Mouse (Mus musculus) heart, embryonic 15.5 days (tissue): Measurements from ENCODE around the gene Myt1. TPM values are rescaled to one million over a fixed set of nuclear protein-coding genes. Genes with fewer than 3 reads are reported as not detected.
A peak's percentile ranks its signal among the peaks of the same experiment; 100 is the strongest.

Experiments used
- ATAC-seq: fragments of 200-750 bp; cut with Nextera tagmentation; replicated peaks from 2 replicates; pipeline ENCODE4 v1.8.0; 2017; ENCODE audit warnings: low read depth, moderate TSS enrichment; ENCODE audit not compliant: insufficient number of reproducible peaks, insufficient read depth, low FRiP score
- H3K27ac ChIP-seq: fragments of 300-500 bp; sonication (generic); 2 replicates; pipeline ENCODE4 v1.5.1; 2015; ENCODE audit warnings: mild to moderate bottlenecking, inconsistent platforms
- H3K27me3 ChIP-seq: fragments of 300-500 bp; sonication (generic); 2 replicates; pipeline ENCODE4 v1.6.1; 2015; ENCODE audit warnings: inconsistent platforms
- H3K36me3 ChIP-seq: fragments of 300-500 bp; sonication (generic); 2 replicates; pipeline ENCODE4 v1.6.1; 2015; ENCODE audit warnings: mild to moderate bottlenecking, inconsistent platforms
- H3K4me1 ChIP-seq: fragments of 300-500 bp; sonication (generic); replicated peaks from 2 replicates; pipeline ENCODE4 v1.6.1; 2015; ENCODE audit warnings: inconsistent platforms
- H3K4me2 ChIP-seq: fragments of 300-500 bp; sonication (generic); 2 replicates; pipeline ENCODE4 v1.6.1; 2015; ENCODE audit warnings: inconsistent platforms, mild to moderate bottlenecking, moderate library complexity
- H3K4me3 ChIP-seq: fragments of 300-500 bp; sonication (generic); 2 replicates; pipeline ENCODE4 v1.5.1; 2015; ENCODE audit warnings: mild to moderate bottlenecking, inconsistent platforms
- H3K9ac ChIP-seq: fragments of 300-500 bp; sonication (generic); 2 replicates; pipeline ENCODE4 v1.6.1; 2015; ENCODE audit warnings: mild to moderate bottlenecking, inconsistent platforms
- H3K9me3 ChIP-seq: fragments of 300-500 bp; sonication (generic); replicated peaks from 2 replicates; pipeline ENCODE4 v1.6.1; 2016; ENCODE audit warnings: inconsistent platforms
- WGBS: fragments of 180-500 bp; shearing (Covaris S2); methylation state at CpG from one replicate; pipeline ENCODE4 v1.1.7; 2015; ENCODE audit warnings: mixed read lengths; 5-methylcytosine and 5-hydroxymethylcytosine counted together
- polyA plus RNA-seq: library from polyadenylated mRNA; unstranded; fragments of >200 nt; fragmentation: Nextera tagmentation; extraction: Ambion mirVana; gene quantifications from 2 replicates; pipeline ENCODE4 v1.2.1, GENCODE M21; 2015

Myt1 gene
- polyA plus RNA-seq: 0.06 and 0.38 TPM in 2 replicates

DNA sequence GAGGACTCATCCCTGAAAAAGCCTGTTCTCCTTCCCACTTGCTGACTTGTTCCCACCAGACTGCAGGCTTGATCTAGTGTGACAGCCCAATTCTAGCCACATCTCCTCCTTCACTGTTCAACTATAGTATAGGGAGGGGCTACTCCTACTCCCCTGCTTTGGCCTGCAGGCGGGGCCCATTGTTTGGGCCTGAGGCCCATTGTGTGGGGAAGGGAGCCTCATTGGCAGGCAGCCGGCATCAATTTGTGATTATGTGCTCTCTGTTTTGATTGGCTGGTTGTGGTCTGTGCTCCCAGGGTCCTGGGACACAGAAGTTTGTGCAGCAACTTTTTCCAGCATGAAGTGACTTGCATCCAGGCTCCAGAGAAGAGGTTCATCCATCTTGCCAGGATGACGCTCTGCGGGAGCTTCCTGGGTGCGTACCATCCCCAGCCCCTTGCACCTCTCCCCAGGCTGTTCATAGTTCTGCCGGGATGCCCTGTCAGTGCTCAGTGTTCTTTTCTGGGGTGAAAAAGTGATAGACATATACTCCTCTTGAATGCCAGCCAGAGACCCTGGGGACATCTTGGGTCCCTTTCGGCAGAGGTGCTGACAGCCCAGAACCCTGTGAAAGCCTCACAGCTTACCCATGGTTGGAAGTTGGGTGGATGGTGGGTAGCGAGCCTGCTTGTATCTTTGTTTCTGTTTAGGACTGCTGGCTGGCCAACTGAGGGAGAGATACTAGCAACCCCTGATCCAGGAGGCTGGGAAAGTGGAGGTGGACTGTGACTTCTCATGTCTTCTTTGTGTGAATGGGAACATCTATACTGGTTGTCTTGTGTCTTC, at the start of gene Myt1:
Myt1 (plus strand) TSS at position 327 of the 825 bp plus-strand sequence.
- Histone ChIP-seq H3K27ac (no peak within 1 kb of the TSS), H3K9me3 (no peaks in the 10 kb centered on the region), H3K4me2 (no peak within 1 kb of the TSS), H3K36me3 (no peaks in the 10 kb centered on the region), H3K4me3 (no peak within 1 kb of the TSS), H3K9ac (no peak within 1 kb of the TSS), H3K4me1 (no peaks in the 10 kb centered on the region), H3K27me3 (peaks cover 18% of the 10 kb centered on the region)
- 0 out of 2 replicates have a peak, but pooled peaks have one; percentile 22 for ATAC-seq
- 52% methylated on average over 8 of the region's 8 CpGs for WGBS

- H3K9ac ChIP-seq: no peak overlapping the region
- no peak overlapping the region for H3K4me2 ChIP-seq
- H3K4me3 ChIP-seq: no peak overlapping the region
- no peaks in the 10 kb centered on the region for H3K27me3 ChIP-seq
- no peaks in the 10 kb centered on the region for H3K9me3 ChIP-seq
- WGBS: 79% methylated on average over 1 of the region's 1 CpGs
- H3K27ac ChIP-seq: no peak overlapping the region
- ATAC-seq: no peak
- no peaks in the 10 kb centered on the region for H3K36me3 ChIP-seq
- peaks cover 13% of the 10 kb centered on the region for H3K4me1 ChIP-seq
Measured at GRCm38 (mm10) chr2:181713749-181714148, 49.4 kb upstream of the Myt1 start.

DNA sequence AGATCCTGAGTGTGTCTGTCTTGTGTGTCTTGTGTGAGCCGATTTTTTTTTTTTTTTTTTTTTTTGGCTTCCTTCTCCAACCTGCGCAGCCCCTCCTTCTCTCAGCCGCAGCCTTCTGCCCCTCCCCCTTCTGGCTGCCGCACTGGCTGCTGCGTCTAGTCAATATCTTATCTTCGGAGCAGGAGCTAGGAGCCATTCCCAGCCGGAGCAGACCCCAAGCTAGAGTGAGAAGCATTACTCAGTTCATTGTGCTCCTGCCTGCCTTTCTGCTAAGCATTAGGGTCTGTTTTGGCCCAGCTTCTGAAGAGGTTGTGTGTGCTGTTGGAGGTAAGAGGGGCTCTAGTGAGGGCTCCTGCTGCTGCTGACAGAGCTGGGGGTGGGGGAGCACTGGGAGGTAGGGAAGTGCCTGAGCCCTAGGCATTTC, 48.2 kb upstream of the Myt1 start, which contains the start of gene Oprl1:
Oprl1 (plus strand) TSS at position 114 of the 424 bp plus-strand sequence.
- Histone ChIP-seq H3K9me3 (no peaks in the 10 kb centered on the region), H3K4me3 (peak within 1 kb of the TSS; percentile 38), H3K4me2 (peak within 1 kb of the TSS; percentile 57), H3K27me3 (no peaks in the 10 kb centered on the region), H3K36me3 (no peaks in the 10 kb centered on the region), H3K9ac (peak within 1 kb of the TSS; percentile 28; the same call in 1 of the 2 replicates), H3K4me1 (peaks cover 13% of the 10 kb centered on the region), H3K27ac (peak within 1 kb of the TSS; percentile 36; the same call in 1 of the 2 replicates)
- ATAC-seq: peak; percentile 53; the same call in 1 of the 2 replicates
- WGBS: 1% methylated on average over 7 of the region's 7 CpGs

GRCm38 (mm10) chr2:181715382-181715781, 47.8 kb upstream of the Myt1 start:
- Histone ChIP-seq H3K9ac (peak overlapping the region; percentile 28; the same call in 1 of the 2 replicates), H3K9me3 (no peaks in the 10 kb centered on the region), H3K4me2 (peak overlapping the region; percentile 57), H3K27ac (peak overlapping the region; percentile 36; the same call in 1 of the 2 replicates), H3K4me3 (peak overlapping the region; percentile 38), H3K36me3 (no peaks in the 10 kb centered on the region), H3K27me3 (no peaks in the 10 kb centered on the region), H3K4me1 (peaks cover 13% of the 10 kb centered on the region)
- no peak for ATAC-seq
- 62% methylated on average over 3 of the region's 3 CpGs for WGBS

- Histone ChIP-seq H3K27me3 (no peaks in the 10 kb centered on the region), H3K4me2 (no peak overlapping the region), H3K4me3 (no peak overlapping the region), H3K4me1 (peaks cover 13% of the 10 kb centered on the region), H3K36me3 (no peaks in the 10 kb centered on the region), H3K27ac (no peak overlapping the region), H3K9me3 (no peaks in the 10 kb centered on the region), H3K9ac (no peak overlapping the region)
- WGBS: 38% methylated on average over 3 of the region's 3 CpGs
- no peak for ATAC-seq
Measured at GRCm38 (mm10) chr2:181716991-181717390, 46.1 kb upstream of the Myt1 start.

- Histone ChIP-seq H3K27me3 (no peaks in the 10 kb centered on the region), H3K9me3 (no peaks in the 10 kb centered on the region), H3K4me3 (no peak overlapping the region), H3K4me1 (peaks cover 4% of the 10 kb centered on the region), H3K4me2 (no peak overlapping the region), H3K36me3 (no peaks in the 10 kb centered on the region), H3K27ac (no peak overlapping the region), H3K9ac (no peak overlapping the region)
- no peak for ATAC-seq
- WGBS: 35% methylated on average over 3 of the region's 3 CpGs
Measured at GRCm38 (mm10) chr2:181720061-181720460, 43.1 kb upstream of the Myt1 start.

- H3K27me3 ChIP-seq: no peaks in the 10 kb centered on the region
- no peak overlapping the region for H3K27ac ChIP-seq
- no peak for ATAC-seq
- no peaks in the 10 kb centered on the region for H3K9me3 ChIP-seq
- H3K4me3 ChIP-seq: no peak overlapping the region
- no peaks in the 10 kb centered on the region for H3K36me3 ChIP-seq
- H3K4me1 ChIP-seq: no peaks in the 10 kb centered on the region
- H3K4me2 ChIP-seq: no peak overlapping the region
- no peak overlapping the region for H3K9ac ChIP-seq
Measured at GRCm38 (mm10) chr2:181721200-181721599, 41.9 kb upstream of the Myt1 start.

- ATAC-seq: no peak
- no peak overlapping the region for H3K27ac ChIP-seq
- H3K36me3 ChIP-seq: no peaks in the 10 kb centered on the region
- no peaks in the 10 kb centered on the region for H3K4me1 ChIP-seq
- no peak overlapping the region for H3K4me2 ChIP-seq
- H3K27me3 ChIP-seq: no peaks in the 10 kb centered on the region
- H3K9ac ChIP-seq: no peak overlapping the region
- no peaks in the 10 kb centered on the region for H3K9me3 ChIP-seq
- WGBS: 15% methylated on average over 3 of the region's 3 CpGs
- H3K4me3 ChIP-seq: no peak overlapping the region
Measured at GRCm38 (mm10) chr2:181722213-181722612, 40.9 kb upstream of the Myt1 start.

DNA sequence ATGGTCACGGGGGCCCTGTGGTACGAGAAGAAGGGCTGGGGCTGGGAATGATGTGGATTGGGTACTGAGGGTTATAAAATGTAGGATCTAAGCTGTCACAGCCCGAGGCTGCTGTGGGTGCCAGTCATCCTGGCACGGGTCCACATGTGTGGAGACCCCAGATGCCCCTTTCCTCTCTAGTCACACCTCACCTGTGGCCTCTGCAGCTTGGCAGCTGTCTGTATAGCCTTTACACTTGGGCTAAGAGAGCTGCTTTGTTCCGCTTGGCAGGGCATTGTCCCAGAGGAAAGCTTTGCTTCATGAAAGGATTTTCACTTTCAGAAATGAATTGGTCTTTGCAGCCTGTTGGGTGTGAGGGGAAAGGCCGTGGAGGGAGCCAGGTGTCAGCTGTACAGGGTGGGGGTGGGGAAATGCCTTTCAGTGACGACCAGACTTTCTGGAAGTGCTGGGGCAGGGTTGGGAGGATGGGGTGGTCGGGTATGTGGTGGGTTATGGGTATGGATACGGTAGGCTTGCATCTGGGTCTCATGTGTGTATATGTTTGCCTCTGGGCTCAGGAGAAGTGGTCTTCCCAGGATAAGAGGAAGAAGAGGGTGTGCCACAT, 35.4 kb upstream of the Myt1 start:
- 48% methylated on average over 9 of the region's 9 CpGs for WGBS

DNA sequence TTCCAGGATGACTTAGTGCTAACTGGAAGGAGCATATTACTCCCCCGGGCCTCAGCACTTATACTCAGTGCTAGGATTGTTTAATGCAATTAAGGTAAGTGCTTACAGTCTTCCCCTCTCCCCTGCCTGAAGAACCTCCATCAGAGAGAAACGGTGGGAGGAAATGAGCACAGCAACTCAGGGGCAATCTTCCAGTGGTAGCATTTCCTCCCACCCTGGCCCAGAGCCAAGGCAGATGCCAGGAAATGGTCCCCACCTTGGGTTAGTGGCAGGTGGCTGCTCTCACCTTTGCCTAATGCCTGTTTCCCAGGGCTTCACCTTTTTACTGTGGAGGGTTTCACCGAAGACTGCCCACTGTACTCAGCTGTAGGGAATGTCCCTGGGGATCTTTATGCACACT, 33.1 kb upstream of the Myt1 start:
- no peak for ATAC-seq
- Histone ChIP-seq H3K36me3 (no peaks in the 10 kb centered on the region), H3K27me3 (no peaks in the 10 kb centered on the region), H3K4me3 (no peak overlapping the region), H3K9me3 (no peaks in the 10 kb centered on the region), H3K27ac (no peak overlapping the region), H3K4me2 (no peak overlapping the region), H3K9ac (no peak overlapping the region), H3K4me1 (no peaks in the 10 kb centered on the region)
- WGBS: 48% methylated on average over 3 of the region's 3 CpGs

More for the DNA sequence above, 35.4 kb upstream of the Myt1 start:
- no peak overlapping the region for H3K9ac ChIP-seq
- H3K27ac ChIP-seq: no peak overlapping the region
- H3K4me3 ChIP-seq: no peak overlapping the region
- H3K36me3 ChIP-seq: no peaks in the 10 kb centered on the region
- no peaks in the 10 kb centered on the region for H3K9me3 ChIP-seq
- H3K27me3 ChIP-seq: no peaks in the 10 kb centered on the region
- no peak overlapping the region for H3K4me2 ChIP-seq
- no peaks in the 10 kb centered on the region for H3K4me1 ChIP-seq
- ATAC-seq: no peak

GRCm38 (mm10) chr2:181752626-181753025, 10.5 kb upstream of the Myt1 start:
- no peaks in the 10 kb centered on the region for H3K27me3 ChIP-seq

More at GRCm38 (mm10) chr2:181752626-181753025, 10.5 kb upstream of the Myt1 start:
- WGBS: 62% methylated on average over 1 of the region's 1 CpGs
- no peak overlapping the region for H3K9ac ChIP-seq
- no peak overlapping the region for H3K4me2 ChIP-seq
- H3K4me3 ChIP-seq: no peak overlapping the region
- ATAC-seq: no peak
- H3K36me3 ChIP-seq: no peaks in the 10 kb centered on the region
- no peak overlapping the region for H3K27ac ChIP-seq
- no peaks in the 10 kb centered on the region for H3K4me1 ChIP-seq
- no peaks in the 10 kb centered on the region for H3K9me3 ChIP-seq
